Mouse (Mus musculus) erythroblast, adult 5-6 weeks (primary cell): ENCODE data around the gene Tjp1. TPM values are rescaled to one million over a fixed set of nuclear protein-coding genes. Genes with fewer than 3 reads are reported as not detected.

ENCODE experiments used
- ATAC-seq: replicated peaks from 2 replicates; pipeline ENCODE4 v1.8.0; 2016; ENCODE audit warnings: moderate number of reproducible peaks, mild to moderate bottlenecking, moderate TSS enrichment, inconsistent platforms; ENCODE audit not compliant: poor library complexity, low FRiP score, severe bottlenecking
- total RNA-seq, 2 experiments: library from RNA; stranded (forward) in 1 of 2; stranded (reverse) in 1 of 2; fragments of 150-400 nt in 1 of 2; fragments of 200-764, 138-1000 nt in 1 of 2; gene quantifications; 2 replicates each; pipeline versions ENCODE4 v1.2.3 to v1.2.4; 2015 to 2017; ENCODE audit warnings: low replicate concordance in 2 of 2

The Tjp1 gene
- total RNA-seq, 2 experiments from 2014 or later, result 2.3 to 26.8 TPM

DNA sequence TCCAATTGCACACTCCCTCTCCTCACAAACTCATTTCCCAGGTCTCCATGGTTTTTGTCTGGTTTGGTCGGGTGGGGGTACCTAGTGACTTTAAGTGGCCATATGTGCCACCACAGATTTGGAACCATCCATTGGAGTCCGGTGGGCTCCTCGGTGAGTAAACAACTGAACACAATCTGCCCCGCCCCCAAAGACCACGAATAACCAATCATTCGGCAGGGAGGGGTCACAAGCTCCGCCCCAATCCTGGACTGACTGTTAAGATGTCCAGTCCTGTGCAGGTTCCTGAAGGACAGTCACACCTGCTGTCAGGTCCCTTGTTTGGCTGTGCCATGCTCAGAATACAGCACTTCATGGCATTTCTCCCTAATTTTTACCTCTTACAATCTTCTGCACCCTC lies 37.1 kb downstream of the Tjp1 start:
- ATAC-seq, result no peak

DNA sequence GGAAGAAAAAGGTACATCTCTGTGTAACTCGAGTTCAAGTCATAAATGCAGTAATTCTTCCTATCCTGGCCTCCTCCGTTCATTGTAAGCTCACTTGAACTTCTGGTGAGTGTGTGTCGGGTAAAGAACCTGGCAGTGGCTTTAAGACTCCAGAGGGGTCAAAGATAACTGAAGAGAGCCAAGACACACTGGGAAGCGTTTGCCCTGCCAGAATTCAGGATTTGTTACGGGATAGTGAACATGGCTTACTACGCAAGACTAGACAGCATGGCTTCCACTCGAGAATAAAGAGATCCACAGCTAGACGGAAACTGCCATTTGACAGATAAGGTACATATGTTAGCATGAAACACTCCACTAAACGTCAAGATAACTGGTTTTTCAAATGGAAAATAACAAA lies 37.8 kb downstream of the Tjp1 start:
- ATAC-seq, result no peak

DNA sequence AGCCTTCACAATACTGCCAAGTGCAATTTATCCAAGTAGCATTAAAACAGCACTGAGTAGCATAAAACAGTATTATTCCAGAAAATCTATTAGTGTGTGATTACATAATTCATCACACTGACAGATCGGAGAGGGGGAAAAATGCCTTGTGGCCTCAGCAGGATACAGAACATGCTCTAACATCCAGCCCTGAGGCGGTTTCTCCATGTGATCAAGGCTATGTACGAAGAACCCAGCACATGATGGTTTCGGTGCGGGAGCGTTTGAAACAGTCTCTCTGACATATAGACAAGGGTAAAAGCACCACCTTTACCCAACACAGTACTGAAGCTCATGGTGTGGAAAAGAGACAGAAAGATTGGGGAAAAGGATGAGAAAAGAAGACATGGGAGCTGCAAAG lies 38.4 kb downstream of the Tjp1 start:
- ATAC-seq, result no peak

DNA sequence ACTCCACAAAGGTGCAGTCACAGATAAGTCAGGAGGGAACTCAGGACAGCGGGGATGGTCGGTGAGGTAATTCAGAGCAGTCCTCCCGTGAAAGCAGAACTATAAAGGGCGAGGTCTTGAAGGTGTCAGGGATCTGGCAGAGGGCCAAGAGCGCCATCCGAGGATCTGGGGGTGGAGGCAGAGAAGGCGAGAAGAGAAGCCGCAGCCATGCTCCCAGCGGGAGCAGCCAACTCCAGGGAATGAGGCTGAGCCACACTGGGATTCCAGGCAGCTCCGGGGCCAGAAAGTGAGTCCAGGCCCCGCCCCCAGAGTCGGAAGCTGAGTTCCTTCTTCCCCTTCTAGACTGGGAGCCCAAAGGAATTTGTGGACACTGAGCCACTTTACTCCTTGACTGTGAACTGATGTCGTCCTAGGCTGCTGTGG lies 41.3 kb downstream of the Tjp1 start:
- no peak for ATAC-seq

DNA sequence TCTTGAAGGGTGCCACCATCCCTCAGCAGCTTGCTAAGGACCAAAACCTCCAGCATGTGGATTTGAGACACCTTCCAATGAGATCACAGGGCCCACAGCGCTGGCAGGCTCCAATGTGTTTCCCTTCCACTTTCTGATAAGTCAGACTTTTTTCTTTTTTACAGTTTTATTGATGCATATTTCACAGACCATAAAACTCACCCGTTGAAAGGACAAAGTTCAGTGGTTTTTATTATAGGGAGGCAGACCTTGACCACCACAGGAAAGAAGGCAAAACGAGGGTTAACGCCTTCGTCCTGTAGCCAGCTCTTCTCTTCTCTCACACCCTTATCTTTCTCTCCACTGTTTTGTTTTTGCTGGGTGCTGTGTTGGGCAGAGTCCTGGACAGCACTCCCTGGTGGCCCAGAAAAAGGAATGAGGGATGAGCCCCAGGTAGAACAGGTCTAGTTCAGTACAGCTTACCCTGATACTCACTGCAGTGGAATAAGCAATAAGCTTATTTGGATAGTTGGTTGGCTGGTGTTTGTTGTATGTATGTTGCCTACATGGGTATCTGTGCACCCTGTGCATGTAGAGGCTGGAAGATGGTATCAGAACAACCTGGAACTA lies 43.3 kb downstream of the Tjp1 start:
- no peak for ATAC-seq

DNA sequence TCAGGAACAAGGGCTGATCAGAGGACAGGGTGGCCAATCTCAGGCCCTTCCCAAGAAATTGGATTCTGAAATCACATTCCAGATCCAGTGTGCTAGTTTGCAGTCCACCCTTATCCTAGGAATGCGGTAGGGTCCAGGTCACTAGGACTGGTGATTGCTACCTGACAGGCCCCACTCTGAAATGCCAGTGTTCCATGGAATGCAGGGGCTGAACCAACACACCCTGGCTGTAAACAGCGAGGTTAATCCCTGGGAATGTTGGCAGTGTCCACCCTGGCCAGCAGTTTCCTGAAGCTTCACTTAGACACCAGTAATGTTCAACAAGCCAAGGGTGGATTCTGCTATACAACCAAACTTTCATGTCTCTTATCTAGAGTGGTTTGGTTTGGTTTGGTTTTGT lies 45.4 kb downstream of the Tjp1 start:
- no peak for ATAC-seq

DNA sequence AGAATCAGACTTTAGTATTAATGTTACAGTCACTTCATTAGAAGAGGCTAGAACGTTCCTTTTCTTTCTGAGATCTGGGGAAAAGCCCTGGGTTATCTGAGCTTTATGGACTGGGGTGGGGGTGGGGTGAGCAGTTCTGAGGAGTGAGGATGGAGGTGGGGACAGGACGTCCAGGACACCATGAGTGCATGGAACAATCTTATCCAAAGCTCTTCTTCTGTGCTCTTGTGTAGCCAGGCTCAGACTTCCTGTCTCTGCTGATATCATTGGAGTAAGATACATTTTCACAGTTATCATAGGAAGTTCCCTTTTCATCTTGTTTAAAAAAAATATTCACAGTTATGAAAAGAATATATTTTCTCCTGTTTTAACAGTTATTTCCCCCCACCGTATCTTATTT lies 55.5 kb downstream of the Tjp1 start:
- ATAC-seq, result no peak

DNA sequence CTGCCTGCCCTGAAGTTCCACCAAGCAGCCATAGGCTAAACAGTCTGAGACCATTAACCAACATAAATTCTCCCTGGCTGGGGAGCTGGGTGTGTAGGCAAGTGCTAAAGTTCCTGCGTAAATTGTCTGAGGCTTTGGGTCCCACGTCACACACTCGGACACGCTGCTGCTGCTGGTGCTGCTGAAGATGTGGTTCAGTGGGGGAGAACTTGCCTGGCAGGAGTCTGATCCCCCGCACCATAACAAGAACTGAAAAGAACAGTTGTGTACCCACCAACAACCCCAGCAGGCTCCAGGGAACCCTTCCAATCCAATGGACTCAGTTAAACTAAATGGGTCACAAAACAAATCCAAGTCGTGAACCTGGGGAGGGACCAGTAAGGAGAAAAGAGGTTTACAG lies 56.2 kb downstream of the Tjp1 start:
- no peak for ATAC-seq

DNA sequence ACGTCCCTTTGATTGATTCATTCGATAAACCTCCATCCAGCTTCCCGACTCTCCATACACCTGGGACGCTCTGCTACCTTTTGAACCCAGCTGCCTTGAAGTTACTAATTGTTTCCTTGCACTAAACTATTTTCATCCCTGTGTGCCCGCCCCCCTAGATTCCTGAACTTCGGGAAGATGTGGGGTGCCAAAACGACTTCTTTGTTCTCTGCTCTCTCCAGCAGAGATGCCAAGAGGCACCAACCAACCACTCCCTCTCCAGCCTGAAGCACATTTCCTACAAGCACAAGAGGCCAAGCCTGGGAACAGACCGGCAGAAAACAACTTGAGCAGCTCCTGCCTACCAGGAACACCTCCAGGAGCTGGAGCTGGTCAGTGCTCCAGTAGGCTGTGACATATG lies 57.4 kb downstream of the Tjp1 start:
- ATAC-seq, result no peak

DNA sequence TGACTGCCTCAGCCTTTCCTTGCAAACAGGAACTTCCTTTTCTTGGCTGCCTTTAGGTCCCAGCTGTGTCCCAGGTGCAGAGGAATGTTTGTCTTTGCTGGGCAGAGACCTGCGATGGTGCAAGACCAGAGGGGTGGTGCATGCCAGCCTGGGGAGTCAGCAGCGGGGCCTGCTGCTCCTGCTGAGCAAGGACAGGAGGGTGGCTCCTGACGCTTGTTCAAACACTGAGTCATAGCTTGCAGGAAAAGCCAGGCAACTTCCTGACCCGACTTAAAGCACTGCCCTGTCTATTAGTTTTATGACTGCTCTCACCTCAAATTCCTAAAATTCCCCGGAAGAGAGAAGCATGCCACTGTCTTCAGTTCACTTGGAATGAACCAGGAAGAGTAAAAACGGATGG lies 57.9 kb downstream of the Tjp1 start:
- ATAC-seq, result no peak

DNA sequence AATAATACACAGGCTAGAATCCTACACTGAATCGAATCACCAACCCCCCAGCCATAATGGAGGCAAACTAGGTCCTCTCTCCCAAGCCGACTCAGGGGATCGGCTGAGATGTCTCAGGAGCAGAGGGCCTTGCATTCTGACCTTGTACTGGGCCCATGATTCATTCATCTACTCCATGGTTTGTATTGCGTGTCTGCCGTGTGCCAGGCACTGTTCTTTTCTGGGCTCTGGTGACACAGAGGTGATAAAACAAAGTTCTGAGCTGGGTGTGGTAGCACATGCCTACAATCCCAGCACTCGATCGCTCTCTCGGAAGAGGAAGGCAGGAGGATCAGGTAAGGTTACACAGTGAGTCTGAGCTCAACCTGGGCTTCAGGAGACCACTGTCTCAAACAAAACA lies 59.4 kb downstream of the Tjp1 start:
- ATAC-seq, result no peak

DNA sequence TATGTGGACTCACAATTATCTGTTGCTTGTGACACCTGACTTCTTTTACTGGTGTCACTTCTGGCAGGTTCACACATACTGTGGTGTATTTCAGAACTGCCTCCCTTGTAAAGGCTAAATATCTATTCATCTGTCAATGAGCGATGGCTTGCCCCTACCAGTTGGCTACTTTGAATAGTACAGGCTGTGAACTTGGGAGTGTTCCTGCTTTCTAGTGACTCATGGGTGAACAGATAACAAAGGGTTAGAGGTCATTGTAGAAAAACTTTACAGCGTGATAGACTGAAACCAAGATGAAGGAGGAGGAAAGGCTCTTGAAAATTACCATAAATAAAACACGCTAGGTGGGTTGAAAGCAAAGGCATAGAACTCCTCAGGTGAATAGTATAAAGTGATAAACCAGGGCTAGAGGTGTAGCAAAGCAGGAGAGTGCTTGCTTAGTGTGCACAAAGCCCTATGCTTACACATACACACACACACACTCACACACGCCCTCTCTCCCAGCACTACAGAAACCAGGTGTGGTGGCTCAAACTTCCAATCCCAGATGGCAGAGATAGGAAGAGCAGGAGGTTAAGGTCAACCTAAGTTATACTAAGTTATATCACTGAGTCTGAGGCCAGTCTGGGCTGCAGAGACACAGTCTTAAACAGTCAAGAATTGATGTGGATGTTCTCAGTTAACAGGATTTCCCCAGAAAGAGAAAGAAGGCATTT lies 60.1 kb downstream of the Tjp1 start:
- ATAC-seq, result no peak

DNA sequence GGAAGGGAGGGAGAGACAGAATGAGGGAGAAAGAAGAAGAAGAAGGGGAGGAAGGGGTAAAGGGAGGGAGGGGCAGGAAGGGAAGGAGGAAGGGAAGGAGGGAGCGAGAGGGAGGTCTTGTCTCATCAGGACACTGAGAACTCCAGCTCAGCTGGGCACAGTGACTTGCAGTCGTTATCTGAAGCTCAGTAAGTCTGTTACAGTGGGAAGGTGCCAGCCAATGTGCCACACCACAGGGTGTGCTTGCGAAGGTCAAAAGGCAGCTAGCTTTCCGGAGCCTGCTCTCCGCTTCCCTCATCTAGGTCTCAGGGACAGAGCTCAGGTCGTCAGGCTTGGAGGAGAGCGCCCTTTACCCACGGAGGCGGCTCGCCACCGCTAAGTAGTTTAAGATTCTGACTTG lies 61.4 kb downstream of the Tjp1 start:
- no peak for ATAC-seq

DNA sequence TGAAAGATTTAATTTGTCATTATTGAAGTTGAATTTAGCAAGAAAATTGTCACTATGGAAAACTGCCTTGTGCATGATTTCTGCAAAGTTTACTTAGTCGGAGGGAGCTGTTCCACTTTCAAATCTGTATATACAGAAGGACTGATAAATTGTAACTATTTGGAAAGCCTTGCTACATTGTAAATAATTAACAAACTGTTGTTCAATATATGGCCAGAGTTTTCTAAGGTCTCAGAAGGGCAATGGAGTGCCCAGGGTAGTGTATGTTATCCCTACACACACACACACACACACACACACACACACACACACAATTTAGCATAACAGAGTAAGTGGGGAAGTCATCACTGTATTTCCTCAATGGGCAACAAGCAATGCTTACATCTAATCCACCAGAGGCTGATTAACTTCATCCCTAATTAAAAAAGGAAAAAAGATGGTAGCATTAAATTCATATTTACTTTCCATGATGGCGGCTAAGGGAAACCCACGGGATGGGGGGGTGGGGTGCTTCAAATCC lies 63.0 kb downstream of the Tjp1 start:
- no peak for ATAC-seq

DNA sequence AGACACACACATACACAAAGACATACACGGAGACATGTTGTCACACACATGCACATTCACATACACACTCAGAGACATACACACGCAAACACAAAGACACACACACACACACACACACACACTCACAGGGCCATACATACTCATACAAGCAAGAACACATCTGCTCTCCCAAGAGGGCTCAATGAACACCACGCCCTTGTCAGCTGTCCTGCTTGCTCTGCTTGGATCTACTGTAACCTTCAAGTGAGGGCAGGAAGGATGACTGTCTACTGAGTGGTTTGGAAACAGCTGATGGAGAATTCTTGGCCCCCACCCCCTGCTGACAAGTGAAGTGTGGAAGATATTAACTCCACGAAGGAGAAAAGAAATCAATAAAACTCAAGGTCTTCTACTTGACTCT lies 64.1 kb downstream of the Tjp1 start:
- no peak for ATAC-seq

DNA sequence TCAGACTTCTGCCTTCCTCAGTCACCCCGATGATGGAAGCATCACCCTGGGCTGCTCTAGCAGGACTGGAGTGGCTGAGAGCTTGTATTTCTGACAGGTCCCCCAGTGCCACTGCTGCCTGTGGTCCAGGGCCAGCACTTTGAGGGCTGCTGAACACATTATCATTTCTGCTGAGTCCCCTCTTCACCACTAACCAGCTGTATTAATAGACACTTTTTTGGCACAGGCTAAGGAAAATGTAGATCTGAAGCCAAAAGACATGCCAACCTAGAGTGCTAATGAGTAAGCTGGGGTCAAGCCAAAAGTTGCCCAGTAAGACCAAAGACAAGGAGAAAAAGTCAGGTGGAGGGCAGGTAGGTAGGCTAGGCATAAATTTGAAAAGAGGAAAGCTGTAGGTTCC lies 66.2 kb downstream of the Tjp1 start:
- no peak for ATAC-seq

DNA sequence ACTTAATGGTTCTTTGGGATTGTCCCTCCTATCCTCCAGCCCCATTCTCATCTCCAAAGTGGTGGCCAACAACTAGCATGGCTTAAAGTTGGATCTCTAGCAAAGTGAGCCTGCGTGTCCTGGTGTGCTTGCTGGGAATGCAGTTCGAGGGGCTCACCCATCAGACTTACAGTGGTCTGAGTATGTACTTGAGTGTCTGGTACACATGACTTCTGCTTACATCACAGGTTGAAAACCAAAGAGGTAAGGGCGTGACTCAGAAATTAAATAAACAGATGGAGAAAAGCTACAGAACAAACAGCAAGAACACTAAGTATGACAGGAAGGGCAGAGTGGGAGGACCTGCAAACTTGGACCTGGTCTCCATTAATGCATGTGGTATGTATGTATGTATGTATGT lies 67.4 kb downstream of the Tjp1 start:
- no peak for ATAC-seq

DNA sequence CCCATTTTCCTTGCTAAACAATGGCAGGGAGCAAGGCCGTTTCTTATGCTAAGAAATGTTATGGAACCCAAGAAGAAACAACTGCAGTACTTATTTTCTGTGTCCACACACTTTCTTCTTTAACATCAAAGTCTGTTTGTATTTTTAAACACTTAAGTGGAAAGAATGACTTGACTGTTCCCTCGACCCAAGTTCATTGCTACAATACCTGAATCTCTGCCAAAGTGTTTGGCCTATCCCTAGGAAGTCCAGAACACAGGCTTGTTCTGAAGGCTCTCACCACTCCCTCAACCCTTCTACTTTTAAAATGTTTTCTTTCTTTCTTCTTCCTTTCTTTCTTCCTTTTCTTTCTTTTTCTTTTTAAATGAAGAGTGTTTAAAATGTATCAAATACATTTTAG lies 71.5 kb downstream of the Tjp1 start:
- no peak for ATAC-seq

DNA sequence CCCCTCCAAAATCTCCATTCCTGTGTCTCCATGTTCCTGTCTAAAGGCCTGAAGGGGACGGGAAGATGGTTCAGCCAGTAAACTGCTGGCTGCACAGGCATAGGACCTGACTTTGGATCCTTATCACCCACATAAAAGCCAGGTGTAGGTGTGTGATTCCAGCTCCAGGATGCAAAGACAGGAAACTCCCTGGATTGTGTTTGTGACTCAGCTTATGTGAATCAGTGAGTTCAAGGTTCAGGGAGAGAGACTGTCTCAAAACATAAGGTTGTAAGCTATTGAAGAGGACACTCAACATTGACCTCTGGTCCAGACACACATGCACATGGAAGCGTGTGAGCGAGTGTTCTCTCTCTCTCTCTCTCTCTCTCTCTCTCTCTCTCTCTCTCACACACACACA lies 72.4 kb downstream of the Tjp1 start:
- no peak for ATAC-seq

DNA sequence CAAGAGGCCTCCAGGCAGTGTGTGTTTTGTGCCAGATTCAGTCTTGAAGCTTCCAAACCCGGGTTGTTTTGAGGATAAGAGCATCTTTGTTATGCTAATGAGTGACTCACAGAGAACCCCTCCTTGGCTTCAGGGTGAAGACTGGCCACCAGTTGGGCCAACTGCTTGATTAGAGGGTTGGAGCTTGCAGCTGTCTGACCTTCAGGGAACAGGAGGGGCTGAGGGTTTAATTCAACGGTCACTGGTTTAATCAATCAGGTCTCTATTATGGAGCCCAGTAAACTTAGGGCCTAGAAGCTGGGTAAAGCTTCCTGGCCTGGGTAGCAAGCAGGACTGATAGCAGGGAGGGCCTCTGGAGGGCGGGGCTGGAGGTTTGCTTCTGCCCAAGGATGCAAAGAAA lies 73.3 kb downstream of the Tjp1 start:
- ATAC-seq, result no peak

DNA sequence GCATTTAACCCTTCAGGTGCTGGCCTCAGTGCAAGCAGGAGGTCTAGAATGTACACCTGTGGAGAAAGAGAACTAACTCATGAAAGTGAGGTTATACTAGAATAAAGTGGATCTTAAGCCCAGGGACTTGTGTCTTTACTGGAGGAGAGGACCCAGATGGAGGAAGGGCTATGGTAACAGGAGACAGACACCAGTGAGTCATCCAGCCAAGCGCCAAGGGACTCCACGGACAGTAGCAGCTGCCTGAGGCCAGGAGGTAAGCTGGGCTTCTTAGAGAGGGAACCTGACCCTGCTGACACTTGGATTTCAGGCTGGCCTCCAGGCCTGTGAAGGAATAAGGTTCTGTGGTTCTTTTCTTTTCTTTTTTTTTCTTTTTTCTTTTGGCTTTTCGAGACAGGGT lies 75.3 kb downstream of the Tjp1 start:
- no peak for ATAC-seq

DNA sequence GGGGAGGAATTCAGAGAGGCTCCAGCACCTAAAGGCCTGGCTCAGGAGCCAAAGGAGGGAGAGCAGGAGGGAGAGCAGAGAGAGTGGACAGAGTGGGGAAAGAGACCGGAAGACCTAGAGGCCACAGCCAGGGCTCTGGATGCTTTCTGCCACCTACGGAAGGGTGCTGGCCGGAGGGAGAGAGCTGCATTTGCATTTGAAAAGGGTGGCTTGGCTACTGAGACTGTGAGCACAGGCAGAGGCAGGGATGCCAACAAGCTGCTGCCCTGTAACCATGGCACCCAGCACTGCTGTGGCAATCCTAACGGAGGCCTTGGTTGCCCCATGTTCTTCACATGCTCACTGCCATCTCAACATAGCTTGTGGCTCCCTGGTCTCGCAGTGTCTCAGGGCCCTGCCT lies 77.4 kb downstream of the Tjp1 start:
- no peak for ATAC-seq
